Mouse (Mus musculus) spleen, adult 18-20 months (tissue): ENCODE measurements around the gene Rbsn.

Experiments used
- DNase-seq, 2 experiments: peaks; one replicate each; pipeline ENCODE4 v3.0.0; 2022; ENCODE audit warnings: mixed read lengths in 2 of 2

Gene Rbsn

GRCm38 (mm10) chr6:92214773-92215449 lies at the start of gene Rbsn:
TSS of gene Rbsn (minus strand) at chr6:92214925.
- DNase-seq, result peak; percentile 83 to 89

GRCm38 (mm10) chr6:92261162-92261843 lies 46.6 kb upstream of the Rbsn start:
- no peak for DNase-seq

GRCm38 (mm10) chr6:92255346-92255745 lies 40.6 kb upstream of the Rbsn start:
- no peak for DNase-seq

GRCm38 (mm10) chr6:92253253-92253870 lies 38.6 kb upstream of the Rbsn start:
- no peak for DNase-seq

GRCm38 (mm10) chr6:92247215-92247919 lies 32.6 kb upstream of the Rbsn start:
- no peak for DNase-seq

- no peak for DNase-seq
Measured at GRCm38 (mm10) chr6:92246335-92246734, 31.6 kb upstream of the Rbsn start.

GRCm38 (mm10) chr6:92244591-92244990 lies 29.9 kb upstream of the Rbsn start, which contains the start of gene Trh:
TSS of gene Trh (minus strand) at chr6:92244650.
- DNase-seq, result no peak

- peak; percentile 27 to 52 for DNase-seq
Measured at GRCm38 (mm10) chr6:92241178-92241906, 26.6 kb upstream of the Rbsn start.

GRCm38 (mm10) chr6:92235036-92235435 lies 20.3 kb upstream of the Rbsn start:
- no peak for DNase-seq

- DNase-seq, result no peak
Measured at GRCm38 (mm10) chr6:92231762-92232161, 17.0 kb upstream of the Rbsn start.

GRCm38 (mm10) chr6:92231356-92231755 lies 16.6 kb upstream of the Rbsn start:
- DNase-seq, result no peak

- DNase-seq, result no peak
Measured at GRCm38 (mm10) chr6:92229586-92229985, 14.9 kb upstream of the Rbsn start.

- DNase-seq, result no peak
Measured at GRCm38 (mm10) chr6:92229103-92229502, 14.4 kb upstream of the Rbsn start.

- DNase-seq, result no peak
Measured at GRCm38 (mm10) chr6:92224981-92225380, 10.3 kb upstream of the Rbsn start.

- no peak for DNase-seq
Measured at GRCm38 (mm10) chr6:92222021-92222420, 7.3 kb upstream of the Rbsn start.

GRCm38 (mm10) chr6:92221604-92222003 lies 6.9 kb upstream of the Rbsn start:
- DNase-seq, result no peak

GRCm38 (mm10) chr6:92219445-92219844 lies 4.7 kb upstream of the Rbsn start:
- peak in 1 of 2 experiments; percentile 25 for DNase-seq

- DNase-seq, result peak in 1 of 2 experiments; percentile 10
Measured at GRCm38 (mm10) chr6:92214055-92214772, 511 bp downstream of the Rbsn start.

GRCm38 (mm10) chr6:92199414-92199813 lies 15.3 kb downstream of the Rbsn start:
- DNase-seq, result no peak

- DNase-seq, result no peak
Measured at GRCm38 (mm10) chr6:92184178-92184577, 30.5 kb downstream of the Rbsn start.

- peak; percentile 45 to 70 for DNase-seq
Measured at GRCm38 (mm10) chr6:92183621-92184131, 31.0 kb downstream of the Rbsn start, which contains the start of gene Mrps25. TSS of gene Mrps25 (minus strand) at chr6:92184033.
